Mouse (Mus musculus) bone marrow, adult 2 months (tissue): ENCODE measurements around the gene B4galnt3.

Source experiments
- CTCF ChIP-seq: fragments of 200-500 bp; IDR thresholded peaks from 2 replicates; pipeline ENCODE4 v1.5.1; 2011; ENCODE audit warnings: low read length, control low read depth; ENCODE audit not compliant: control insufficient read depth, insufficient read depth
- POLR2A ChIP-seq: fragments of 200-500 bp; IDR thresholded peaks from 2 replicates; pipeline ENCODE4 v1.6.1; 2011; ENCODE audit warnings: low read depth, mild to moderate bottlenecking, control low read depth, low read length, borderline replicate concordance; ENCODE audit not compliant: control insufficient read depth

DNA sequence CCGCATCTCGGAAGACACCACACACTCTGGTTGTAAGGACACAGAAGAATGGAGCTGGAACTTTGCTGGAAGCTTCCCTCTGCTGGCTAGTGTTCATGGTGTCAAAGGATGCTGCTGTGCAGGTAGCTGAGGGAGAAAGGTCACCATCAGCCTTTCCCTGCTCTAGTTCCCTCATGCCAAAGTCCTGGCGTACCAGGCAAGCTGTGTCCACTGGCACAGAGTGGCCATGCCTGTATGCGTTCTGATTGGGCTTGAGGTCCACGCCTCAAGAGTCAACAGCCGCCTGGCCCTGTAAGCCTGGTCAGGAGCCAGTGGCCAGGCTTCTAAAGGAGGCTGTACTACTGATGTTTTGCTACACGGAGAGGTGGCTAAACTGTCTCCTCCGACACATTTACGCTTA lies 15.0 kb upstream of the B4galnt3 start:
- TF ChIP-seq POLR2A (no peak), CTCF (no peak)
